Mouse (Mus musculus): ENCODE data around the gene Ube2f. TPM values are rescaled to one million over a fixed set of nuclear protein-coding genes. Genes with fewer than 3 reads are reported as not detected.
A peak's percentile ranks its signal among the peaks of the same experiment; 100 is the strongest.

The Ube2f gene
- polyA plus RNA-seq, 1 experiment from 2014 or later, result 73.0 TPM

- H3K4me1 ChIP-seq, result no peaks in the 10 kb centered on the region
- ATAC-seq (ENCODE audit: low FRiP score, low read depth), result no peak
- no peak overlapping the region for H3K4me2 ChIP-seq (replicated peaks)
- 88% methylated on average over 2 of the region's 2 CpGs for WGBS
- peaks cover 53% of the 10 kb centered on the region for H3K36me3 ChIP-seq
- no peaks in the 10 kb centered on the region for H3K9me3 ChIP-seq
- no peak overlapping the region for H3K27ac ChIP-seq (replicated peaks)
- no peak overlapping the region for H3K9ac ChIP-seq (replicated peaks)
- no peaks in the 10 kb centered on the region for H3K27me3 ChIP-seq
- H3K4me3 ChIP-seq, result no peak overlapping the region
These were observed 27.4 kb downstream of the Ube2f start for GRCm38 (mm10) chr1:91277480-91277879.

- H3K9me3 ChIP-seq, result no peaks in the 10 kb centered on the region
- 97% methylated on average over 3 of the region's 3 CpGs for WGBS
These were observed 28.5 kb downstream of the Ube2f start for GRCm38 (mm10) chr1:91278410-91279119.

DNA sequence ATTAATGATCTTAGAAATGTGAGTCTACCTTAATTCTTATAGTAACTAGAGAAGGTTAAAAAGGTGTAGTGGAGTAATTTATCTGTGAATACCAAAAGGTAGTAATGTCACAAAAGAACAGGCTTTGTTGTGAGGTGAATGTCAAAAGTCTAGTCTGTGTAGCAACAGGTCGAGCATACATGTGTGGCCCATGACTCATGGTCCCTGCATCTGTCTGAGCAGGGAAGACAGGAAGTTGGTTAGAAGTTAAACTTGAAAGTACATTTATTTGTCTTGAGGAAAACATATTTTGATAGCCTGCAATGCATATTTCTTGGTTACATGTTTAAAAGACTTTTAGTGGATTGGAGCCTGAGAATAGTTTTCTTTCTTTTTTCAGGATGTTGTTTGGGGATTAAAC lies 29.0 kb downstream of the Ube2f start:
- Histone ChIP-seq H3K9ac (replicated peaks) (no peak overlapping the region), H3K4me1 (no peaks in the 10 kb centered on the region), H3K4me2 (replicated peaks) (no peak overlapping the region), H3K27ac (replicated peaks) (no peak overlapping the region), H3K36me3 (peaks cover 63% of the 10 kb centered on the region), H3K4me3 (no peak overlapping the region), H3K27me3 (no peaks in the 10 kb centered on the region), H3K9me3 (no peaks in the 10 kb centered on the region)
- WGBS, result 96% methylated on average over 1 of the region's 1 CpGs
- no peak for ATAC-seq (ENCODE audit: low FRiP score, low read depth)

More at GRCm38 (mm10) chr1:91278410-91279119, 28.5 kb downstream of the Ube2f start:
- Histone ChIP-seq H3K9ac (replicated peaks) (no peak overlapping the region), H3K4me1 (no peaks in the 10 kb centered on the region), H3K27ac (replicated peaks) (no peak overlapping the region), H3K36me3 (peaks cover 59% of the 10 kb centered on the region), H3K27me3 (no peaks in the 10 kb centered on the region), H3K4me2 (replicated peaks) (no peak overlapping the region), H3K4me3 (no peak overlapping the region)
- no peak for ATAC-seq (ENCODE audit: low FRiP score, low read depth)

- WGBS, result 100% methylated on average over 1 of the region's 1 CpGs
- peaks cover 70% of the 10 kb centered on the region for H3K36me3 ChIP-seq
These were observed 32.5 kb downstream of the Ube2f start for GRCm38 (mm10) chr1:91282582-91282981.

GRCm38 (mm10) chr1:91289375-91289774 lies 39.3 kb downstream of the Ube2f start:
- H3K4me1 ChIP-seq, result no peaks in the 10 kb centered on the region
- no peaks in the 10 kb centered on the region for H3K27me3 ChIP-seq
- WGBS, result 100% methylated on average over 1 of the region's 1 CpGs
- no peak overlapping the region for H3K27ac ChIP-seq (replicated peaks)
- no peak overlapping the region for H3K9ac ChIP-seq (replicated peaks)
- H3K36me3 ChIP-seq, result peaks cover 42% of the 10 kb centered on the region
- no peak overlapping the region for H3K4me3 ChIP-seq
- no peaks in the 10 kb centered on the region for H3K9me3 ChIP-seq
- ATAC-seq (ENCODE audit: low FRiP score, low read depth), result no peak
- H3K4me2 ChIP-seq (replicated peaks), result no peak overlapping the region

More at GRCm38 (mm10) chr1:91282582-91282981, 32.5 kb downstream of the Ube2f start:
- no peak overlapping the region for H3K27ac ChIP-seq (replicated peaks)
- H3K9me3 ChIP-seq, result no peaks in the 10 kb centered on the region
- H3K27me3 ChIP-seq, result no peaks in the 10 kb centered on the region
- H3K4me3 ChIP-seq, result no peak overlapping the region
- no peak overlapping the region for H3K9ac ChIP-seq (replicated peaks)
- H3K4me2 ChIP-seq (replicated peaks), result no peak overlapping the region
- no peaks in the 10 kb centered on the region for H3K4me1 ChIP-seq
- ATAC-seq (ENCODE audit: low FRiP score, low read depth), result no peak

GRCm38 (mm10) chr1:91292101-91292825 lies 42.2 kb downstream of the Ube2f start:
- no peaks in the 10 kb centered on the region for H3K9me3 ChIP-seq
- 93% methylated on average over 11 of the region's 11 CpGs for WGBS
- no peak overlapping the region for H3K9ac ChIP-seq (replicated peaks)
- H3K4me3 ChIP-seq, result no peak overlapping the region
- no peaks in the 10 kb centered on the region for H3K4me1 ChIP-seq
- peaks cover 16% of the 10 kb centered on the region; the same call in 1 of the 2 replicates for H3K36me3 ChIP-seq
- no peaks in the 10 kb centered on the region for H3K27me3 ChIP-seq
- H3K27ac ChIP-seq (replicated peaks), result no peak overlapping the region
- no peak for ATAC-seq (ENCODE audit: low FRiP score, low read depth)
- no peak overlapping the region for H3K4me2 ChIP-seq (replicated peaks)

DNA sequence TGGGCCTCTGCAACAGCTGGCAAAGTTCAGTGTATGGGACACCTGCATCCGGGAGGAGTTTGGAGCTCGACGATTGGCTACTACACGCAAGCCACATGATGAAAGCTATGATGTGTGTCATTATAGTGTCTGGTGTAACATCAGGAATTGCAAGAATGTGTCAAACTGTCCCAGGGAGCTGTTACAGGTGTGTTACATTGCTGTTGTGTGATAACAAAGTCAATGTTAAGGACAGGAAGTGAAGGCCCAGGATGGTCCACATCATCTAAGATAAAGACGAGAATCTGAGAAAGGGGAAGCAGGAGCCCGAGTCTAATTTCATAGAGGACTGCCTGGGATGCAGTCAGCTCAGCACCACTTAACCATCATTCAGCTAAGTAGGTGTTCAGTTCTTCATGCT lies 45.4 kb downstream of the Ube2f start:
- no peak for ATAC-seq (ENCODE audit: low FRiP score, low read depth)

GRCm38 (mm10) chr1:91297799-91298744 lies 48.0 kb downstream of the Ube2f start, which contains the start of gene Scly:
Gene Scly, plus strand, starts transcription at chr1:91298338.
- WGBS, result under 1% methylated on average over 62 of the region's 65 CpGs
- Histone ChIP-seq H3K27me3 (no peaks in the 10 kb centered on the region), H3K36me3 (0 out of 2 replicates have a peak, but pooled peaks cover 2% of the 10 kb centered on the region), H3K27ac (replicated peaks) (no peak within 1 kb of the TSS), H3K4me2 (replicated peaks) (peak within 1 kb of the TSS; percentile 76), H3K4me1 (peaks cover 13% of the 10 kb centered on the region), H3K4me3 (peak within 1 kb of the TSS; percentile 76), H3K9me3 (no peaks in the 10 kb centered on the region), H3K9ac (replicated peaks) (peak within 1 kb of the TSS; percentile 67)
- ATAC-seq (ENCODE audit: low FRiP score, low read depth), result peak; percentile 99

More for the DNA sequence above, 45.4 kb downstream of the Ube2f start:
- Histone ChIP-seq H3K9me3 (no peaks in the 10 kb centered on the region), H3K9ac (replicated peaks) (no peak overlapping the region), H3K27me3 (no peaks in the 10 kb centered on the region), H3K4me1 (peaks cover 13% of the 10 kb centered on the region), H3K36me3 (0 out of 2 replicates have a peak, but pooled peaks cover 6% of the 10 kb centered on the region), H3K27ac (replicated peaks) (no peak overlapping the region), H3K4me3 (no peak overlapping the region), H3K4me2 (replicated peaks) (no peak overlapping the region)
- WGBS, result 95% methylated on average over 6 of the region's 6 CpGs

GRCm38 (mm10) chr1:91299026-91299706 lies 49.1 kb downstream of the Ube2f start:
- peak overlapping the region; percentile 67 for H3K9ac ChIP-seq (replicated peaks)
- ATAC-seq (ENCODE audit: low FRiP score, low read depth), result no peak
- no peaks in the 10 kb centered on the region for H3K27me3 ChIP-seq
- H3K4me2 ChIP-seq (replicated peaks), result peak overlapping the region; percentile 76
- H3K36me3 ChIP-seq, result 0 out of 2 replicates have a peak, but pooled peaks cover 2% of the 10 kb centered on the region
- no peak overlapping the region for H3K27ac ChIP-seq (replicated peaks)
- H3K9me3 ChIP-seq, result no peaks in the 10 kb centered on the region
- H3K4me3 ChIP-seq, result peak overlapping the region; percentile 76
- H3K4me1 ChIP-seq, result peaks cover 13% of the 10 kb centered on the region
- 86% methylated on average over 13 of the region's 13 CpGs for WGBS

- H3K27me3 ChIP-seq, result no peaks in the 10 kb centered on the region
- peaks cover 13% of the 10 kb centered on the region for H3K4me1 ChIP-seq
- H3K27ac ChIP-seq (replicated peaks), result no peak overlapping the region
- H3K4me3 ChIP-seq, result no peak overlapping the region
- no peak overlapping the region for H3K4me2 ChIP-seq (replicated peaks)
- 92% methylated on average over 5 of the region's 5 CpGs for WGBS
- H3K36me3 ChIP-seq, result 0 out of 2 replicates have a peak, but pooled peaks cover 2% of the 10 kb centered on the region
- no peaks in the 10 kb centered on the region for H3K9me3 ChIP-seq
- no peak for ATAC-seq (ENCODE audit: low FRiP score, low read depth)
- no peak overlapping the region for H3K9ac ChIP-seq (replicated peaks)
These were observed 49.8 kb downstream of the Ube2f start for GRCm38 (mm10) chr1:91299707-91300426.
